Mouse (Mus musculus) right cerebral cortex, adult 2 months (tissue): ENCODE data around the gene Sdcbp2.

Experiments
- DNase-seq, 2 experiments: peaks; one replicate each; pipeline ENCODE4 v3.0.0; 2021 to 2022; ENCODE audit warnings: low spot score in 2 of 2

Gene Sdcbp2

DNA sequence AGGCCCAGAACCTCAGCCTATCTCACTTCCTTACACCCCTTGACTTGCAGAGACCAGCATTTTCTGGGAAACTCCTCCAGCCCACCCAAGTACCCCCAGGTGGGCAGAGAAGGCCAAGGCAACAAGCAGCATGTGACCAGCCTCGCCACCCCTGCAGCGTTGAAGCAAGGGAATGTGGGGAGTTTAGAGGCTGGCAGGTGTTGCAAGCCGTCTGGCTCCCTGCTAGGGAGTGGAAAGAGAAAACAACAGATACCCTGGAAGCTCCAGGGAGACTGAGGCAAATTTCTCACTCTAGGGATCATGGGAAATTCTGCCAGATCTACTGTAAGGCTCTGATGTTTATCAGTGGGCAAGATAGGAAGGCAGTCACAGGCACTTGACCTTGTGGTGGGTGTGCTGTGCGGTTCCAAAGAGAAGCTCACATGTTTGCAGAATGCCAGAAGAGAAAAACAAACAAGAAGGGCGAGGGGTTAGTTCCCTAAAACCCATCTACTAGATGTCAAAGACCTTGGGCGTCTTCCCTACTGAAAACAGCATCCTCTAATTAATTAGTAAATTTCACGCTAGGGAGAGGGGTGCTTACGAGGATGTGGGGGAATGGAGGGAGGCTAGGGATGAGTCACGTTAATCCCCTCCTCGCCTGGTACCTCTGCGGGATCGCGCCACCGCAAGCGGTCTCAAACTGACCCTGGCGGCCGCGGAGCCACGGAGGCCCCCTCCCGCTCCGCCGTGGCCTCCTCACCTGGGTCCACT is 59.2 kb downstream of the Sdcbp2 start:
- peak in 1 of 2 experiments; percentile 44 for DNase-seq

DNA sequence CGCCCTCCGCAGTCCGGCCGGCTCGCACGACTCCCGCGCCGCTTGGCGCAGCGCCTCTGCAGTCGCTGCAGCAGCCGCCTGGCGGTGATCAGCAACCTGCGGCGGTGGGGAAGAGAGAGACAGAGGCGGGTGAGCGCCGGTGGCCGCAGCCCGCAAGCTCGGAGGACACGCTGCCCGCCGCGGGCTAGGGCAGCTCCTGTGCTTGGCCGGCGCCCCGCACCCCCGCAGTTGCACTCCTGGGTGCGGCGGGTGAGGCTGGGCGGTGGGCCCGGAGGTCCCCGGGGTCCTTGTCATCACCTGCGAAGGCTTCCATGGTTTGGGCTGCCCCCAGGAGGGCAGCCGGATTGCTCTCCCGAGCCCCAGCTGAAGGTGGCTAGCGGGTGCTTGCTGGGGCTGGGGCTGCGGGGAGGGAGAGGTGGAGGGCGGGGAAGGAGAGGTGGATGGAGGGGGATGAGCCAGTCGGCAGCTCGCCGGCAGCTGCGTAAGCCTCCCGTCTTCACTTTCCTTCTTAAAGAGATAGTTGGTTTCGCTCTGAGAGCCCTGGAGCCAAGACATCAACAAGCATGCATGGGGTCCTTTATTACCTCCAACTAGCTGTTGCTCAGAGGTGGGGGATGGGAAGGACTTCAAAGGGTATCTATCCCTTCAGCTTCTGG is 59.9 kb downstream of the Sdcbp2 start, which contains the start of gene Snph:
Snph (minus strand) TSS at position 435 of the 656 bp plus-strand sequence.
- peak; percentile 78 to 81 for DNase-seq

DNA sequence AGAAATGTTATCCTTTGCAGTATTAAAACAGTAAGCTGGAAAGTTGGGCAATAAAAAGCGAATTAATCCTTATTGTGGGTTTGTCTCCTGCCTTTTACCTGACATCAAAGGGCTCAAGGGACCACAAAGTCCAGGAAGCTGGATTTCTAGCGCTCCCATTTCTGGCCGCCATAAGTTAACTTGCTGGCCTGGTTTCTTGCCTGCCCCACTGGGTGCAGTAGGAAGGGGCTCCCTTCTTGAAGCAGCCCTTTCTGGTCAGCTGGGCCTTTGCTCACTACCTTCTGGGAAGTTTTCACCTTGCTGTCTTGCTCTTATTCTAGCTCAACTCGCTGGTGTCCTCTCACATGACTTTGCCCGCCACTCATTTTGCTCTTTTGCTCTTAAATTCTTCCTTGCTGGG is 60.6 kb downstream of the Sdcbp2 start:
- no peak for DNase-seq

DNA sequence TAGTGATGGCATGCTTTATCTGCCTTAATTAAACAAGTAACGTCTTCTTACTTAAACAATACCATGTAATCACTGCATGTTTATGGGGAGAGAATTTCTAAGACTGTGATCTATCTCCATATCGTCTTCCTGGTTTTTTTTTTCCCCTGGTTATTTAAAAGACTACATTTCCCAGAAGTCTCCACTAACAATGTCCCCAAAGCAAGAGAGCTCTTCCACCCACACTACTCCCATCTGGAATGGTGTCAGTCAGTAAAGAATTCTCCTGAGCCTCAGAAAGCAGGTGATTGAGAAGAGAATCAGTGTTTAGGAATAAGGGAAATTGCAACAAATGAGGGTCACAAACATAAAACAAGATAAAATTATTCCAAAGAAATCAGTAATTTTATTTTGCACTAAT is 62.5 kb downstream of the Sdcbp2 start:
- peak in 1 of 2 experiments; percentile 4 for DNase-seq

DNA sequence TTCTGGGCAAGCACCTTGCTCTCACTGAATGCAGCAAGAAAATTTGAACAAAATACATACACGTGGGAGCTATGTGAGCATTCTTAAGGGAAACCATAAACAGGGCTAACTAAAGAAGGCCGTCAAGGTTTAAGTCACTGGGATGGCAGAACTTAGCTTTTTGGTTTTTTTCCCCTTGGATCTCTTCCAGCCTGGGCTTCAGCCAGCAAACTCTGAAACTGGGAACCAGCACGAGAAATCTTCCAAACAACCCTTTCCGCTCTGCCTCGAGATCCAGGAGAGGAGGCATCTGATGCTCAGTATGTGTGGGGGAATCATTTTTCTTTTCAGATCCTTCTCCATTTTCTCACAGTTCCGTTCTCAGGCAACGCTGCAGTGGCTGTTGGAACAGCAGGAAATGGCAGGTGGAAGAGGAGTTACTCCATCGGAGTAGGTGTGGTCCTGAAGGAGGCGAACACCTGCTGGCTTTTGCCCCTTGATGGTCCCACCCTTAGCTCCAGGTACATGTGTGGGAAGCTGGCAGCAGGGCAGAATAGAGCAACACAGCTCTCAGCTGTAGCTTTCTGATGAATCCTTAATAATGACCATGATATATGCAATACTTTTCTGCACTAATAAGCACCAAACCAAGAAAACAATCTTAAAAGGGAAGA is 63.1 kb downstream of the Sdcbp2 start:
- DNase-seq, result peak in 1 of 2 experiments; percentile 43

DNA sequence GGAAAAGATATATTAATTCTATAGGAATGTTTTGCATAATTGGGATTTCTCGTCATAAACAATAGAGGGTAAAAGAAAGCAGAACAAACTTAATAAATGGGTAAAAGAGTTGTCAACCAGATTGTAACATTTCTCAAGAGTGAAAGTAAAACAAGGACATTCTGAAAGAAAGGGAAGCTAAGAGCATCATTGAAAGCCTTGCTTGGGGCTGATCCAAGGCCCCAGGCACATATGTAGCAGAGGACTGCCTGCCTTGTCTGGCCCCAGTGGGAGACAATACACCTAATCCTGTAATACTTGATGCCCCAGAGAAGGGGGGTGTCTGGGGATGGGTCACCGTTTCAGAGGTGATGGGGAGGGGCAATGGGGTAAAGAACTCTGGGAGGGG is 63.6 kb downstream of the Sdcbp2 start:
- no peak for DNase-seq
